Mouse (Mus musculus): ENCODE measurements around the gene Lpcat1.

DNA sequence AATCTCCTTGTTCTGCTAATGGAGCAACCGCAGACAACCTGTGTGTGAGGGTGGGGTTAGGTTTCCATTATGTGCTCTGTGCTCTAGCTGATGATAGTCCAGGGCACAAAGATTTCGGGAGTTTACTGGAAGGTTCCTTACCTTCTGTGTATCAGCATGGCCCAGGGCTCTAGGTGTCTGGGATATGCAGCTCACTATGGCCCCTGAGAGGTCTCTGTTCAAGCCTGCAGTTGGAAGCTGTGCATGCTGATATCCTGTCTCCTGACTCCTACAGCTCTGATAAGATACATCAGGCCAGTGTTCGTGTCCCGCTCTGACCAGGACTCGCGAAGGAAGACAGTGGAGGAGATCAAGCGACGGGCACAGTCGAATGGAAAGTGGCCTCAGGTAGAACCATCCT, 27.5 kb downstream of the Lpcat1 start:
- TF ChIP-seq CTCF (conservative IDR thresholded peaks at IDR 0.05; ENCODE audit: low read length) (no peak), POU5F1 (IDR thresholded peaks at IDR 0.05; ENCODE audit: borderline replicate concordance, low read length) (no peak), NANOG (IDR thresholded peaks at IDR 0.05; ENCODE audit: borderline replicate concordance, low read length) (no peak)

Data from E14TG2a.4 (cell line).